17 mouse cellular contexts compared by ENCODE assay signal in genomic region chr6:84357911-84358310, GRCm38 (mm10).
"Had no signal": no experiment of that assay in that cellular context is flagged by ENCODE, and none has a peak within 500 bp of the region (broad histone marks: within the 10 kb centered on the region; RNA-seq: fewer than 3 reads in every experiment).

No protein-coding gene starts in this region.

- H3K36me3 ChIP-seq: midbrain, embryonic 10.5 days; midbrain, embryonic 12.5 days; neural tube, embryonic 13.5 days; neural tube, embryonic 15.5 days; stomach, embryonic 15.5 days had no signal

- H3K27me3 ChIP-seq: midbrain, embryonic 12.5 days; neural tube, embryonic 13.5 days; neural tube, embryonic 15.5 days; stomach, embryonic 15.5 days had no signal

- H3K4me1 ChIP-seq: midbrain, embryonic 12.5 days; neural tube, embryonic 13.5 days; neural tube, embryonic 15.5 days; stomach, embryonic 15.5 days had no signal

- H3K27ac ChIP-seq: midbrain, embryonic 10.5 days; midbrain, embryonic 12.5 days; neural tube, embryonic 13.5 days; neural tube, embryonic 15.5 days; stomach, embryonic 15.5 days; stomach, postnatal 0 days had no signal

- H3K9me3 ChIP-seq: midbrain, embryonic 10.5 days; midbrain, embryonic 12.5 days; neural tube, embryonic 13.5 days; neural tube, embryonic 15.5 days; stomach, embryonic 15.5 days had no signal

- ATAC-seq: midbrain, embryonic 16.5 days had no signal

- H3K4me2 ChIP-seq: lung, embryonic 14.5 days; midbrain, embryonic 12.5 days; neural tube, embryonic 13.5 days; neural tube, embryonic 15.5 days; stomach, embryonic 15.5 days had no signal

- DNase-seq: lung, adult 18-20 months; lung, embryonic 14.5 days; lung, postnatal 10 days; lung, postnatal 4 days; midbrain, embryonic 14.5 days; right cerebral cortex, postnatal 14 days; thymus, adult 2 months; thymus, postnatal 25 days; thymus, postnatal 4 days had no signal

- H3K4me3 ChIP-seq: midbrain, embryonic 10.5 days; midbrain, embryonic 12.5 days; myocyte; neural tube, embryonic 13.5 days; neural tube, embryonic 15.5 days; stomach, embryonic 15.5 days had no signal

- H3K9ac ChIP-seq: lung, embryonic 14.5 days; midbrain, embryonic 12.5 days; neural tube, embryonic 13.5 days; neural tube, embryonic 15.5 days; stomach, embryonic 15.5 days had no signal
